Mouse (Mus musculus) testis, postnatal 10 days (tissue): ENCODE data around the gene 2310007B03Rik.
"Not testable (repeated sequence)": the region's sequence is repeated elsewhere in the genome, so short reads cannot be mapped to it uniquely, and the experiment has no call there.

Experiments used
- DNase-seq: peaks from one replicate; pipeline ENCODE4 v3.0.0; 2021; ENCODE audit warnings: low spot score

2310007B03Rik gene

GRCm38 (mm10) chr1:93160501-93161133 is at the start of gene 2310007B03Rik:
2310007B03Rik (minus strand) TSS chr1:93160948.
- DNase-seq: no peak

GRCm38 (mm10) chr1:93210213-93210641 is 49.5 kb upstream of the 2310007B03Rik start:
- DNase-seq: peak; percentile 68

- DNase-seq: peak; percentile 56
Observed at GRCm38 (mm10) chr1:93207536-93208064, 46.9 kb upstream of the 2310007B03Rik start.

- no peak for DNase-seq
Observed at GRCm38 (mm10) chr1:93206277-93206970, 45.7 kb upstream of the 2310007B03Rik start.

- no peak for DNase-seq
Observed at GRCm38 (mm10) chr1:93197916-93198315, 37.2 kb upstream of the 2310007B03Rik start.

GRCm38 (mm10) chr1:93197454-93197853 is 36.7 kb upstream of the 2310007B03Rik start:
- DNase-seq: not testable (repeated sequence)

- DNase-seq: no peak
Observed at GRCm38 (mm10) chr1:93194961-93195360, 34.2 kb upstream of the 2310007B03Rik start.

GRCm38 (mm10) chr1:93190726-93191305 is 30.1 kb upstream of the 2310007B03Rik start:
- no peak for DNase-seq

GRCm38 (mm10) chr1:93184071-93184828 is 23.5 kb upstream of the 2310007B03Rik start:
- DNase-seq: no peak

- DNase-seq: no peak
Observed at GRCm38 (mm10) chr1:93182281-93182680, 21.5 kb upstream of the 2310007B03Rik start.

- peak; percentile 88 for DNase-seq
Observed at GRCm38 (mm10) chr1:93176525-93177332, 16.0 kb upstream of the 2310007B03Rik start.

GRCm38 (mm10) chr1:93175849-93176248 is 15.1 kb upstream of the 2310007B03Rik start:
- DNase-seq: no peak

- peak; percentile 93 for DNase-seq
Observed at GRCm38 (mm10) chr1:93174399-93174798, 13.7 kb upstream of the 2310007B03Rik start.

- DNase-seq: no peak
Observed at GRCm38 (mm10) chr1:93173665-93174064, 12.9 kb upstream of the 2310007B03Rik start.

- no peak for DNase-seq
Observed at GRCm38 (mm10) chr1:93168295-93168775, 7.6 kb upstream of the 2310007B03Rik start, which contains the start of gene Crocc2. Crocc2 (plus strand) TSS chr1:93168725.

- no peak for DNase-seq
Observed at GRCm38 (mm10) chr1:93166346-93167079, 5.8 kb upstream of the 2310007B03Rik start.

- DNase-seq: no peak
Observed at GRCm38 (mm10) chr1:93165447-93165846, 4.7 kb upstream of the 2310007B03Rik start.

- no peak for DNase-seq
Observed at GRCm38 (mm10) chr1:93162588-93162987, 1.8 kb upstream of the 2310007B03Rik start.

GRCm38 (mm10) chr1:93161921-93162320 is 1.2 kb upstream of the 2310007B03Rik start:
- no peak for DNase-seq

GRCm38 (mm10) chr1:93161350-93161749 is 602 bp upstream of the 2310007B03Rik start:
- no peak for DNase-seq
